Mouse (Mus musculus): ENCODE measurements around the gene Sirt2. TPM values are rescaled to one million over a fixed set of nuclear protein-coding genes. Genes with fewer than 3 reads are reported as not detected.

Sirt2 gene
- polyA plus RNA-seq, 1 experiment from 2014 or later = 110 TPM

DNA sequence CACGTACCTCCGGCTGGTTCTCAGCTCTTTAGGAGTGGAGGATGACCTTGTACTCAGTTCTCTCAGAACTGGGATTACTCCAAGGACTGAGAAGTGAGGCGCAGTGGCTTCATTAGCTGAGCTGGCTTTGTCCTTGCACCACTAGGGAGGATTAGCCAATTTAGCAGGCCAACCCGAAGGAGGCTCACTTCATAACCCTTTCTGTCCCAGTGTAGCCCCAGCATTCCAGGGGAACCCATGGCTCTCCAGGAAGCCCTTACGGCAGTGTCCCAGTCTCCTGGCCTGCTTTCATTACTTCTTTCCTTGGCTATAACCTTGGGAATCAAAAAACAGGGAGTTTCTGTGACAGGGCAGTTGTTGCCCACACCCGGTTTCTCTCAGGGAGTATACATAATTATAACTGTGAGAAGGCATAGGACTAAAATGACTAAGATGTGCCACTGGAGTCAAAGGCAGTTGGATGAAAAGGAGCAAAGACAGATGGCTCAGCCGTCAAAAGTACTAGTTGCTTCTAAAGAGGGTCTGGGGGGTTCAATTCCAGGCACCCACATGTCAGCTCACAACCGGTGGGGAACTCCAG lies 41.2 kb downstream of the Sirt2 start:
- ATAC-seq = no peak

DNA sequence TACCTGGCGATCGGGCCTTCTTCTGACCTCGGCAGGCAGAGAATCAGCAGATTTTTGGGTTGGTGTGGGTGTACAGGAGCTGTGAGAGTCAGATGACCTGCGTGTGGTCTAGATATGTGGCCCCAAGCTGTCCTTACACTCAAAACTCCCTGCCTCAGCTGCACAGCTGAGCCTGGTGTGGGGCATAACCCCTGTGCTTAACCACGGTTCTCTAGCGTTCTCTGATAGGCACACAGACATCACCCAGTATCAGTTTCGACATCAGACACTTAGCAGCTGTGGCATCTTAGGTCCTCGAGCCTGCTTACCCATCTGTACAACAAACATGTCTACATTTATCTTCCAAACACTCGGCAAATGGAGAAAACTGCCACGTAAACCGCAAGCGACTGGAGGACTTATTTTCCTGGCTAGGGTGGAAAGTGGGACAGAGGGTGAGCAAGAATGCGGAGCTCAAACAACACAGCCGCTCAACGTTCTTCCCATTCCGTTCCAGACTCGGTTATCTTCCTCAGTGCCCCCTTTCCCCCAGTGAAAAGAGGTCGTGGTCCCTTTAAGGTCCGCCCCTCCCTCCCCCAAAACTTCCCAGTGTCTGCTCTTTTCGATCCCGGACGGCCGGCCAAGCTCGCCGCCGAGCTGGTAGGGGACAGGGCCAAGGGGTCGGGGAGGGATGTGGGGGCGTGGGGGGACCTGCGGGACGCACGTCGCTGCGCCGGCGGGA lies 41.8 kb downstream of the Sirt2 start, which contains the start of gene Hnrnpl:
TSS of gene Hnrnpl (plus strand) at position 321 of the 721 bp plus-strand sequence.
- Histone ChIP-seq H3K36me3 (ENCODE audit: control insufficient read depth, insufficient read depth, low read length) (peaks cover 12% of the 10 kb centered on the region), H3K27ac (ENCODE audit: low read depth, low read length) (peak within 1 kb of the TSS; percentile 99), H3K9me3 (replicated peaks; ENCODE audit: control insufficient read depth, low read length) (no peaks in the 10 kb centered on the region), H3K27me3 (replicated peaks; ENCODE audit: control insufficient read depth, insufficient read depth, low read length) (no peaks in the 10 kb centered on the region), H3K4me2 (ENCODE audit: low read length) (peak within 1 kb of the TSS; percentile 97), H3K4me3 (ENCODE audit: low read depth, low read length) (peak within 1 kb of the TSS; percentile 75), H3K4me1 (ENCODE audit: control insufficient read depth, insufficient read depth, low read length) (peaks cover 20% of the 10 kb centered on the region), H3K9ac (ENCODE audit: low read length) (peak within 1 kb of the TSS; percentile 87)
- 4% methylated on average over 34 of the region's 35 CpGs for WGBS
- ATAC-seq = peak; percentile 4
- peak; percentile 71 for DNase-seq (ENCODE audit: low spot score)

More for the DNA sequence above, 41.2 kb downstream of the Sirt2 start:
- peaks cover 6% of the 10 kb centered on the region; the same call in 1 of the 2 replicates for H3K36me3 ChIP-seq (ENCODE audit: control insufficient read depth, insufficient read depth, low read length)
- H3K9ac ChIP-seq (ENCODE audit: low read length) = peak overlapping the region; percentile 87
- H3K4me2 ChIP-seq (ENCODE audit: low read length) = peak overlapping the region; percentile 97
- no peaks in the 10 kb centered on the region for H3K27me3 ChIP-seq (replicated peaks; ENCODE audit: control insufficient read depth, insufficient read depth, low read length)
- no peak for DNase-seq (ENCODE audit: low spot score)
- H3K4me3 ChIP-seq (ENCODE audit: low read depth, low read length) = peak overlapping the region; percentile 75
- 11% methylated on average over 6 of the region's 8 CpGs for WGBS
- H3K9me3 ChIP-seq (replicated peaks; ENCODE audit: control insufficient read depth, low read length) = no peaks in the 10 kb centered on the region
- H3K4me1 ChIP-seq (ENCODE audit: control insufficient read depth, insufficient read depth, low read length) = peaks cover 20% of the 10 kb centered on the region
- peak overlapping the region; percentile 99; the same call in 1 of the 2 replicates for H3K27ac ChIP-seq (ENCODE audit: low read depth, low read length)

DNA sequence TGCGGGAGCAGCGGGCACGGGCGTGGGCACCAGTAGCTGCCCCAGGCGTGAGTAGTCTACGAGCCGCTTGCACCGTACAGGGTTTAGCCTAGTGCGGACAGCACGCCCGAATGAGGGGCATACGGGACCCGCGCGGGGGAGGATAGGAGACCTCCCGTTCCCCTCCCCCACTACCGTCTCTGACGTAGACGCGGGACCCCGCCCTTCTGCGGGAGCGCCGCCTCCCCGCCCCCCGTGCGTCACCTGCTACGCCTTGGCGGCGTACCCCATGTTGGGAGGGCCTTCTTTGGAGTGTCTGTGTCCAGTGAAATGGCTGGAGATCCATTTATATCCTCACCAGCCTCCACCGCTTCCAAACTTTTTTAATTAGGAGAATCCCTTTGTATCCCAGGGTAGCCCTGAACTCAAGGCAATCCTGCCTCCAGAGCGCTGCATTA lies 42.4 kb downstream of the Sirt2 start:
- 0% methylated on average over 29 of the region's 32 CpGs for WGBS
- Histone ChIP-seq H3K27ac (ENCODE audit: low read depth, low read length) (peak overlapping the region; percentile 99), H3K4me3 (ENCODE audit: low read depth, low read length) (peak overlapping the region; percentile 75), H3K27me3 (replicated peaks; ENCODE audit: control insufficient read depth, insufficient read depth, low read length) (no peaks in the 10 kb centered on the region), H3K4me2 (ENCODE audit: low read length) (peak overlapping the region; percentile 97), H3K36me3 (ENCODE audit: control insufficient read depth, insufficient read depth, low read length) (peaks cover 18% of the 10 kb centered on the region), H3K9me3 (replicated peaks; ENCODE audit: control insufficient read depth, low read length) (no peaks in the 10 kb centered on the region), H3K9ac (ENCODE audit: low read length) (peak overlapping the region; percentile 87), H3K4me1 (ENCODE audit: control insufficient read depth, insufficient read depth, low read length) (peaks cover 21% of the 10 kb centered on the region)
- ATAC-seq (peak; percentile 51), DNase-seq (ENCODE audit: low spot score) (peak; percentile 96)

GRCm38 (mm10) chr7:28809401-28810089 lies 43.0 kb downstream of the Sirt2 start:
- Histone ChIP-seq H3K9ac (ENCODE audit: low read length) (peak overlapping the region; percentile 87), H3K4me2 (ENCODE audit: low read length) (peak overlapping the region; percentile 97), H3K27me3 (replicated peaks; ENCODE audit: control insufficient read depth, insufficient read depth, low read length) (no peaks in the 10 kb centered on the region), H3K36me3 (ENCODE audit: control insufficient read depth, insufficient read depth, low read length) (peaks cover 24% of the 10 kb centered on the region), H3K9me3 (replicated peaks; ENCODE audit: control insufficient read depth, low read length) (no peaks in the 10 kb centered on the region), H3K27ac (ENCODE audit: low read depth, low read length) (peak overlapping the region; percentile 99), H3K4me1 (ENCODE audit: control insufficient read depth, insufficient read depth, low read length) (peaks cover 21% of the 10 kb centered on the region), H3K4me3 (ENCODE audit: low read depth, low read length) (peak overlapping the region; percentile 75)
- ATAC-seq (peak; percentile 16), DNase-seq (ENCODE audit: low spot score) (no peak)
- under 1% methylated on average over 35 of the region's 35 CpGs for WGBS

GRCm38 (mm10) chr7:28810107-28811066 lies 43.9 kb downstream of the Sirt2 start:
- WGBS = under 1% methylated on average over 68 of the region's 70 CpGs

DNA sequence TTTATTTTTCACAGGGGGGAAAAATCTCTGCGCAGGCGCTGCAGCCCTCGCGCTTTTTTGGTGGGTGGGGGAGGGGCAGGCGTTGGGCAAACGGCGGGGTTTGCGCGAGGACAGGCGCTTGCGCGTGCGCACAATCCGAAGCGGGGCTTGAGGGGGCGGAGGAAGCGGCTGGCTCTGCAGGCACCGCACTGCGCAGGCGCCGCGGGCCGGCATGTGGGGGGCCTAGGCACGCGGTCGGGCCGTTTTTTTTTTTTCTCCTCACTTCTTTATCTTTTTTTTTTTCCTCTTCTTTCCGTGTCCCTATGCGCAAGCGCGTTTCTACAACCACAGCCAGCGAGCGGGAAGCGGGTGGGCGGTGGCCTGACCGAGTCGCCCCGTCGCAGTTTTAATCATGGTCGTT lies 44.7 kb downstream of the Sirt2 start:
- WGBS = under 1% methylated on average over 40 of the region's 40 CpGs

More at GRCm38 (mm10) chr7:28810107-28811066, 43.9 kb downstream of the Sirt2 start:
- Histone ChIP-seq H3K4me2 (ENCODE audit: low read length) (peak overlapping the region; percentile 97), H3K36me3 (ENCODE audit: control insufficient read depth, insufficient read depth, low read length) (peaks cover 32% of the 10 kb centered on the region), H3K4me3 (ENCODE audit: low read depth, low read length) (peak overlapping the region; percentile 75), H3K27ac (ENCODE audit: low read depth, low read length) (peak overlapping the region; percentile 99), H3K4me1 (ENCODE audit: control insufficient read depth, insufficient read depth, low read length) (peaks cover 21% of the 10 kb centered on the region), H3K9me3 (replicated peaks; ENCODE audit: control insufficient read depth, low read length) (no peaks in the 10 kb centered on the region), H3K9ac (ENCODE audit: low read length) (peak overlapping the region; percentile 88), H3K27me3 (replicated peaks; ENCODE audit: control insufficient read depth, insufficient read depth, low read length) (no peaks in the 10 kb centered on the region)
- DNase-seq (ENCODE audit: low spot score) = peak; percentile 100
- peak; percentile 93 for ATAC-seq

GRCm38 (mm10) chr7:28811640-28812275 lies 45.2 kb downstream of the Sirt2 start:
- Histone ChIP-seq H3K27ac (ENCODE audit: low read depth, low read length) (no peak overlapping the region), H3K4me2 (ENCODE audit: low read length) (peak overlapping the region; percentile 87), H3K4me3 (ENCODE audit: low read depth, low read length) (peak overlapping the region; percentile 74), H3K4me1 (ENCODE audit: control insufficient read depth, insufficient read depth, low read length) (peaks cover 21% of the 10 kb centered on the region), H3K9ac (ENCODE audit: low read length) (peak overlapping the region; percentile 88), H3K36me3 (ENCODE audit: control insufficient read depth, insufficient read depth, low read length) (peaks cover 46% of the 10 kb centered on the region), H3K27me3 (replicated peaks; ENCODE audit: control insufficient read depth, insufficient read depth, low read length) (no peaks in the 10 kb centered on the region), H3K9me3 (replicated peaks; ENCODE audit: control insufficient read depth, low read length) (no peaks in the 10 kb centered on the region)
- DNase-seq (ENCODE audit: low spot score) (no peak), ATAC-seq (no peak)
- WGBS = 15% methylated on average over 7 of the region's 7 CpGs

More for the DNA sequence above, 44.7 kb downstream of the Sirt2 start:
- peaks cover 41% of the 10 kb centered on the region for H3K36me3 ChIP-seq (ENCODE audit: control insufficient read depth, insufficient read depth, low read length)
- DNase-seq (ENCODE audit: low spot score) (peak; percentile 98), ATAC-seq (peak; percentile 27)
- peak overlapping the region; percentile 95 for H3K27ac ChIP-seq (ENCODE audit: low read depth, low read length)
- H3K4me2 ChIP-seq (ENCODE audit: low read length) = peak overlapping the region; percentile 87
- H3K9me3 ChIP-seq (replicated peaks; ENCODE audit: control insufficient read depth, low read length) = no peaks in the 10 kb centered on the region
- H3K9ac ChIP-seq (ENCODE audit: low read length) = peak overlapping the region; percentile 88
- peak overlapping the region; percentile 74 for H3K4me3 ChIP-seq (ENCODE audit: low read depth, low read length)
- H3K4me1 ChIP-seq (ENCODE audit: control insufficient read depth, insufficient read depth, low read length) = peaks cover 21% of the 10 kb centered on the region
- no peaks in the 10 kb centered on the region for H3K27me3 ChIP-seq (replicated peaks; ENCODE audit: control insufficient read depth, insufficient read depth, low read length)
